ENCODE assay signal across 26 mouse cellular contexts in genomic region chr4:138084103-138084502, GRCm38 (mm10).
DNase-seq lines count a peak whose midpoint lies in the region; ATAC-seq and TF ChIP-seq lines count a peak whose summit lies in the region.
"Had no signal": no experiment of that assay in that cellular context is flagged by ENCODE, and none has a peak within 500 bp of the region (broad histone marks: within the 10 kb centered on the region; RNA-seq: fewer than 3 reads in every experiment).

No protein-coding gene starts in this region.

- no peak for ATAC-seq in hindbrain, embryonic 12.5 days (ENCODE audit: low FRiP score)
- no peak for ATAC-seq in hindbrain, embryonic 16.5 days
- no peak for ATAC-seq in midbrain, embryonic 16.5 days
- no peak for ATAC-seq in midbrain, postnatal 0 days (ENCODE audit: low FRiP score)
- ATAC-seq in hindbrain, embryonic 15.5 days (ENCODE audit: low FRiP score, low read depth): no peak
- ATAC-seq: Patski had no signal

- H3K36me3 ChIP-seq in hindbrain, embryonic 12.5 days: peaks cover 36% of the 10 kb centered on the region
- H3K36me3 ChIP-seq in hindbrain, embryonic 16.5 days (ENCODE audit: control insufficient read depth, insufficient read depth, low read length): 0 out of 2 replicates have a peak, but pooled peaks cover 2% of the 10 kb centered on the region
- no peaks in the 10 kb centered on the region for H3K36me3 ChIP-seq in midbrain, embryonic 16.5 days (ENCODE audit: control insufficient read depth, insufficient read depth, low read length)
- peaks cover 9% of the 10 kb centered on the region for H3K36me3 ChIP-seq in midbrain, postnatal 0 days (ENCODE audit: insufficient read depth, low read length)
- peaks cover 11% of the 10 kb centered on the region for H3K36me3 ChIP-seq in hindbrain, embryonic 15.5 days
- peaks cover 30% of the 10 kb centered on the region for H3K36me3 ChIP-seq in thymus, adult 2 months (ENCODE audit: control insufficient read depth, insufficient read depth, low read length)

- H3K9ac ChIP-seq in hindbrain, embryonic 12.5 days: no peak overlapping the region
- H3K9ac ChIP-seq in hindbrain, embryonic 16.5 days (ENCODE audit: low read depth, low read length): no peak overlapping the region
- no peak overlapping the region for H3K9ac ChIP-seq in midbrain, embryonic 16.5 days (ENCODE audit: low read depth, low read length)
- H3K9ac ChIP-seq in midbrain, postnatal 0 days (replicated peaks; ENCODE audit: low read length, poor library complexity, severe bottlenecking): no peak overlapping the region
- no peak overlapping the region for H3K9ac ChIP-seq in hindbrain, embryonic 15.5 days
- H3K9ac ChIP-seq: embryonic facial prominence, embryonic 13.5 days; heart, embryonic 15.5 days; liver, embryonic 15.5 days; lung, embryonic 15.5 days had no signal

- H3K4me3 ChIP-seq in hindbrain, embryonic 12.5 days: no peak overlapping the region
- no peak overlapping the region for H3K4me3 ChIP-seq in hindbrain, embryonic 16.5 days (ENCODE audit: low read length)
- no peak overlapping the region for H3K4me3 ChIP-seq in midbrain, embryonic 16.5 days (ENCODE audit: low read depth, low read length)
- H3K4me3 ChIP-seq in midbrain, postnatal 0 days (ENCODE audit: low read depth, low read length): no peak overlapping the region
- H3K4me3 ChIP-seq in hindbrain, embryonic 15.5 days: no peak overlapping the region
- H3K4me3 ChIP-seq in thymus, adult 2 months (ENCODE audit: control insufficient read depth, insufficient read depth, low read length): no peak overlapping the region
- H3K4me3 ChIP-seq: embryonic facial prominence, embryonic 13.5 days; erythroblast, embryonic 14.5 days; heart, embryonic 15.5 days; limb, embryonic 10.5 days; liver, embryonic 15.5 days; lung, embryonic 15.5 days had no signal

- no peaks in the 10 kb centered on the region for H3K27me3 ChIP-seq in hindbrain, embryonic 12.5 days
- no peaks in the 10 kb centered on the region for H3K27me3 ChIP-seq in hindbrain, embryonic 16.5 days (replicated peaks; ENCODE audit: control insufficient read depth, insufficient read depth, low read length)
- no peaks in the 10 kb centered on the region for H3K27me3 ChIP-seq in midbrain, embryonic 16.5 days (ENCODE audit: control insufficient read depth, insufficient read depth, low read depth, low read length)
- H3K27me3 ChIP-seq in midbrain, postnatal 0 days (ENCODE audit: insufficient read depth, low read length): no peaks in the 10 kb centered on the region
- H3K27me3 ChIP-seq in hindbrain, embryonic 15.5 days: no peaks in the 10 kb centered on the region
- no peaks in the 10 kb centered on the region for H3K27me3 ChIP-seq in thymus, adult 2 months (ENCODE audit: control insufficient read depth, insufficient read depth, low read length)
- H3K27me3 ChIP-seq: CH12.LX; embryonic facial prominence, embryonic 13.5 days; heart, embryonic 15.5 days; liver, embryonic 15.5 days; lung, embryonic 15.5 days; Patski had no signal

- 91% methylated on average over 8 of the region's 8 CpGs for WGBS in hindbrain, embryonic 12.5 days
- 69% methylated on average over 8 of the region's 8 CpGs for WGBS in hindbrain, embryonic 16.5 days
- WGBS in midbrain, embryonic 16.5 days: 82% methylated on average over 8 of the region's 8 CpGs
- 76% methylated on average over 8 of the region's 8 CpGs for WGBS in midbrain, postnatal 0 days
- 71% methylated on average over 8 of the region's 8 CpGs for WGBS in hindbrain, embryonic 15.5 days
- WGBS in thymus, adult 2 months: 93% methylated on average over 8 of the region's 8 CpGs

- DNase-seq in midbrain, postnatal 0 days (ENCODE audit: low spot score): no peak
- no peak for DNase-seq in thymus, adult 2 months
- no peak for DNase-seq in adrenal gland, adult (ENCODE audit: inconsistent age in 2 of 2, low spot score in 1 of 2)
- DNase-seq: adrenal gland, adult 2 months; B cell, adult 2 months; cerebellum, postnatal 36 days; embryo, embryonic 11 days; heart, postnatal 36 days; kidney, adult 2 months; liver; right cerebral cortex, adult 18-20 months had no signal

- TF ChIP-seq POLR2A in thymus, adult 2 months (IDR thresholded peaks at IDR 0.05; ENCODE audit: control insufficient read depth, extremely low read depth, insufficient read depth, low read length, poor library complexity): no peak

- H3K9me3 ChIP-seq in hindbrain, embryonic 12.5 days (replicated peaks): no peaks in the 10 kb centered on the region
- no peaks in the 10 kb centered on the region for H3K9me3 ChIP-seq in hindbrain, embryonic 16.5 days (ENCODE audit: control insufficient read depth, low read length)
- no peaks in the 10 kb centered on the region for H3K9me3 ChIP-seq in midbrain, embryonic 16.5 days (replicated peaks; ENCODE audit: control insufficient read depth, low read length, poor library complexity, severe bottlenecking)
- no peaks in the 10 kb centered on the region for H3K9me3 ChIP-seq in midbrain, postnatal 0 days (ENCODE audit: low read length)
- H3K9me3 ChIP-seq in hindbrain, embryonic 15.5 days: no peaks in the 10 kb centered on the region
- H3K9me3 ChIP-seq: embryonic facial prominence, embryonic 13.5 days; G1E; heart, embryonic 15.5 days; limb, embryonic 10.5 days; liver, embryonic 15.5 days; lung, embryonic 15.5 days had no signal

- H3K27ac ChIP-seq in hindbrain, embryonic 12.5 days: peak overlapping the region; percentile 23; the same call in 1 of the 2 replicates
- H3K27ac ChIP-seq in hindbrain, embryonic 16.5 days (ENCODE audit: low read depth, low read length): no peak overlapping the region
- peak overlapping the region; percentile 24; the same call in 1 of the 2 replicates for H3K27ac ChIP-seq in midbrain, embryonic 16.5 days (ENCODE audit: low read length)
- no peak overlapping the region for H3K27ac ChIP-seq in midbrain, postnatal 0 days (ENCODE audit: low read depth, low read length)
- peak overlapping the region; percentile 66 for H3K27ac ChIP-seq in hindbrain, embryonic 15.5 days (replicated peaks)
- H3K27ac ChIP-seq in thymus, adult 2 months (ENCODE audit: control insufficient read depth, insufficient read depth, low read length): no peak overlapping the region
- H3K27ac ChIP-seq: heart, embryonic 15.5 days; kidney, postnatal 0 days; limb, embryonic 10.5 days; liver, embryonic 15.5 days; lung, embryonic 15.5 days; macrophage had no signal

- no peak overlapping the region for H3K4me2 ChIP-seq in hindbrain, embryonic 12.5 days (replicated peaks)
- no peak overlapping the region for H3K4me2 ChIP-seq in hindbrain, embryonic 16.5 days (ENCODE audit: low read length)
- no peak overlapping the region for H3K4me2 ChIP-seq in midbrain, embryonic 16.5 days (ENCODE audit: low read length)
- no peak overlapping the region for H3K4me2 ChIP-seq in midbrain, postnatal 0 days (ENCODE audit: low read depth, low read length, poor library complexity, severe bottlenecking)
- no peak overlapping the region for H3K4me2 ChIP-seq in hindbrain, embryonic 15.5 days
- H3K4me2 ChIP-seq: embryonic facial prominence, embryonic 13.5 days; heart, embryonic 15.5 days; liver, embryonic 15.5 days; lung, embryonic 15.5 days had no signal

- H3K4me1 ChIP-seq in hindbrain, embryonic 12.5 days: peaks cover 20% of the 10 kb centered on the region
- H3K4me1 ChIP-seq in hindbrain, embryonic 16.5 days (ENCODE audit: control insufficient read depth, insufficient read depth, low read depth, low read length): peaks cover 11% of the 10 kb centered on the region
- peaks cover 17% of the 10 kb centered on the region for H3K4me1 ChIP-seq in midbrain, embryonic 16.5 days (ENCODE audit: control insufficient read depth, insufficient read depth, low read length)
- H3K4me1 ChIP-seq in midbrain, postnatal 0 days (ENCODE audit: insufficient read depth, low read length): no peaks in the 10 kb centered on the region
- H3K4me1 ChIP-seq in hindbrain, embryonic 15.5 days (replicated peaks): peaks cover 49% of the 10 kb centered on the region
- H3K4me1 ChIP-seq in thymus, adult 2 months (replicated peaks; ENCODE audit: control insufficient read depth, insufficient read depth, low read length): no peaks in the 10 kb centered on the region
- H3K4me1 ChIP-seq: embryonic facial prominence, embryonic 13.5 days; heart, embryonic 15.5 days; limb, embryonic 10.5 days had no signal

- no peak for TF ChIP-seq CTCF in midbrain, postnatal 0 days (IDR thresholded peaks at IDR 0.05)
- TF ChIP-seq CTCF in thymus, adult 2 months (IDR thresholded peaks at IDR 0.05; ENCODE audit: borderline replicate concordance, control insufficient read depth, extremely low read depth, insufficient read depth, low read length, poor library complexity): no peak

Comparison
In these comparisons a context has a peak if more than half of its experiments do, and no peak if none do; other contexts are left out.
1. H3K27ac ChIP-seq: peak in hindbrain, embryonic 12.5 days (single experiment), midbrain, embryonic 16.5 days (single experiment) and hindbrain, embryonic 15.5 days (single experiment); none in hindbrain, embryonic 16.5 days (single experiment), midbrain, postnatal 0 days (single experiment) and thymus, adult 2 months (single experiment).